Mouse (Mus musculus) embryonic facial prominence, embryonic 14.5 days (tissue): ENCODE measurements at regions not wholly inside any gene's neighbourhood (a gene's known extent, or its start where the extent isn't known, plus 50 kb on each side); places are given as distances from the start of the nearest gene placed in this dataset.

Source experiments
- ATAC-seq: fragments of 200-750 bp; cut with Nextera tagmentation; 2 replicates; pipeline ENCODE4 v1.8.0; 2017; ENCODE audit warnings: low read depth, moderate number of reproducible peaks, moderate TSS enrichment
- DNase-seq: peaks from one replicate; pipeline ENCODE4 v3.0.0-alpha.2; 2015; ENCODE audit warnings: low spot score
- H3K27ac ChIP-seq: fragments of 300-500 bp; sonication (generic); replicated peaks from 2 replicates; pipeline ENCODE4 v1.5.1; 2014; ENCODE audit warnings: low read depth, mild to moderate bottlenecking, low read length, moderate library complexity
- H3K27me3 ChIP-seq: fragments of 300-500 bp; sonication (generic); replicated peaks from 2 replicates; pipeline ENCODE4 v1.6.1; 2014; ENCODE audit warnings: low read length; ENCODE audit not compliant: control insufficient read depth, insufficient read depth
- H3K36me3 ChIP-seq: fragments of 300-500 bp; sonication (generic); 2 replicates; pipeline ENCODE4 v1.6.1; 2014; ENCODE audit warnings: low read length, mixed read lengths; ENCODE audit not compliant: control insufficient read depth, insufficient read depth
- H3K4me1 ChIP-seq: fragments of 300-500 bp; sonication (generic); 2 replicates; pipeline ENCODE4 v1.6.1; 2014; ENCODE audit warnings: antibody characterized with exemption, low read length; ENCODE audit not compliant: control insufficient read depth, insufficient read depth
- H3K4me2 ChIP-seq: fragments of 300-500 bp; sonication (generic); 2 replicates; pipeline ENCODE4 v1.6.1; 2014; ENCODE audit warnings: low read depth, mild to moderate bottlenecking, low read length, moderate library complexity, mixed read lengths
- H3K4me3 ChIP-seq: fragments of 300-500 bp; sonication (generic); 2 replicates; pipeline ENCODE4 v1.5.1; 2014; ENCODE audit warnings: low read depth, mild to moderate bottlenecking, low read length
- H3K9ac ChIP-seq: fragments of 300-500 bp; sonication (generic); 2 replicates; pipeline ENCODE4 v1.6.1; 2014; ENCODE audit warnings: low read depth, mild to moderate bottlenecking, low read length, moderate library complexity, mixed read lengths
- H3K9me3 ChIP-seq: fragments of 300-500 bp; sonication (generic); 2 replicates; pipeline ENCODE4 v1.6.1; 2016; ENCODE audit warnings: low read length; ENCODE audit not compliant: control insufficient read depth
- WGBS: fragments of 180-500 bp; shearing (Covaris S2); extraction: QIAGEN DNeasy Blood & Tissue Kit; methylation state at CpG from one replicate; pipeline ENCODE4 v1.1.7; 2014; 5-methylcytosine and 5-hydroxymethylcytosine counted together

DNA sequence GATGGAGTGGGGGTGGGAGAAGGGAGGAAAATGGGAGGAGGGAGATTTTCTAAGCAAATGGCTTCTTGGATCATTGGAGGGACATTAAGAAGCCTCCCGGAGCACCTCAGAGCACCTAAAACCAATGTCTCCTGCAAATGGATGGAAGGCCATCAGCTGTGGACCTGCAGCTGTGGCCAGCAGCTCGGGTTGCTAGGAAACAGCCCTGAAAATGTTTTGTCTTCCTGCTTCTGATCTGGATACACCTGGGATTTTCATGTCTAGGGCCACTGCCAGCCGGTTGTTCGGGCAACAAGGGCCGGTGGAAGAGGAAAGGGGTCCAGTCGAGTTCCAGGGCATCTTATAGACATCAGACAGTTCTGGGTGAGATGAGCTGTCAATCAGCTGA lies 330.8 kb upstream of the Zmiz1 start:
- peak overlapping the region; percentile 27; the same call in 1 of the 2 replicates for H3K4me2 ChIP-seq
- ATAC-seq = no peak
- peak overlapping the region; percentile 85 for H3K27ac ChIP-seq
- H3K9ac ChIP-seq = no peak overlapping the region
- peak; percentile 34 for DNase-seq
- H3K27me3 ChIP-seq = no peaks in the 10 kb centered on the region
- no peaks in the 10 kb centered on the region for H3K9me3 ChIP-seq
- no peak overlapping the region for H3K4me3 ChIP-seq
- H3K4me1 ChIP-seq = peaks cover 29% of the 10 kb centered on the region
- H3K36me3 ChIP-seq = no peaks in the 10 kb centered on the region
- 53% methylated on average over 6 of the region's 6 CpGs for WGBS

DNA sequence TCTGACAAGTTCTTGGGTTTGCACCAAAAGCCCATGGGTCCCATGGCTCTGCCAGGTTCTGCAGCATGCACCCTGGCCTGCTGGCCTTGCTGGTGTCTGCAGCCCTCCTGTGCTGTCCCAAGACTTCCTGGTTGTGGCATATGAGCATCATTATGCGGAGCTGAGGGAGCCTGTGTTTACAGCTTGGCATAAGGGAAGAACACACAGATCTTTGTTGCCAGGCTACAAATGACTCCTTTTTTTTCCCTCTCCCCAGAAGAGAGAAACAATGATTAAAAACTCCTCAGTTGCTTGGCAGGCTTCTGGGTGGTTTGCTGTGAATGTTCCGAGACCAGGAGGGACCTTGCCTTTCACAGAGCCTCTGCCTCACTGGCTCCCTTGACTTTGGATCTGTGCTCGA lies 323.6 kb upstream of the Zmiz1 start:
- DNase-seq = peak; percentile 43
- Histone ChIP-seq H3K27ac (no peak overlapping the region; the same call in 1 of the 2 replicates), H3K4me2 (no peak overlapping the region), H3K27me3 (no peaks in the 10 kb centered on the region), H3K36me3 (no peaks in the 10 kb centered on the region), H3K4me3 (no peak overlapping the region), H3K9ac (no peak overlapping the region), H3K9me3 (0 out of 2 replicates have a peak, but pooled peaks cover 8% of the 10 kb centered on the region), H3K4me1 (peaks cover 13% of the 10 kb centered on the region)
- ATAC-seq = peak; percentile 26; the same call in 1 of the 2 replicates
- WGBS = 76% methylated on average over 3 of the region's 3 CpGs

- 0 out of 2 replicates have a peak, but pooled peaks cover 8% of the 10 kb centered on the region for H3K9me3 ChIP-seq
- H3K9ac ChIP-seq = no peak overlapping the region
- no peak overlapping the region for H3K4me3 ChIP-seq
- DNase-seq (no peak), ATAC-seq (no peak)
- H3K4me2 ChIP-seq = no peak overlapping the region
- 88% methylated on average over 8 of the region's 8 CpGs for WGBS
- no peaks in the 10 kb centered on the region for H3K36me3 ChIP-seq
- H3K4me1 ChIP-seq = peaks cover 25% of the 10 kb centered on the region
- H3K27me3 ChIP-seq = no peaks in the 10 kb centered on the region
- no peak overlapping the region for H3K27ac ChIP-seq
These were observed 321.7 kb upstream of the Zmiz1 start for GRCm38 (mm10) chr14:25137312-25137711.

DNA sequence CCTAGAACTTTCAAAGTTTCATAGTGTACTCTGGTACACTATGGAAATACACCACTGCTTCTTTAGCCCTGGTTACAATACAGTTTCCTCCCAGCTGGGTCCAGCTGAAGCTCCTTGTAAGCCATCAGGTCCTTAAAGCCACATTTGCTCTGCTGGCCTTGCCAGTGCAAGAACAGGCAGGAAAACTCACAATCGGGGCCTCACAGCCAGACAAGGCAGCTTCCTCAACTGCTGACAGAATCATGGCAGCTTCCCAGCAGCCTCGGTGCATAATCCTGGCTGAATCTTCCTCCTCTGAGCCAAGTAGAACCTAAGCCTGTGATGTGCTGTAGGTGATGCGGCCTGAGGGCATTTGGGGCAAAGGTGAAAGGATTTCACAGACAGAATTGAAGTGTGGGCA lies 320.5 kb upstream of the Zmiz1 start:
- peak; percentile 75 for DNase-seq
- Histone ChIP-seq H3K27ac (no peak overlapping the region), H3K9me3 (0 out of 2 replicates have a peak, but pooled peaks cover 8% of the 10 kb centered on the region), H3K36me3 (no peaks in the 10 kb centered on the region), H3K4me3 (no peak overlapping the region), H3K4me1 (peaks cover 25% of the 10 kb centered on the region), H3K27me3 (no peaks in the 10 kb centered on the region), H3K9ac (no peak overlapping the region), H3K4me2 (no peak overlapping the region)
- ATAC-seq = no peak
- 49% methylated on average over 3 of the region's 3 CpGs for WGBS

GRCm38 (mm10) chr14:25141933-25142332 lies 317.1 kb upstream of the Zmiz1 start:
- peak overlapping the region; percentile 59 for H3K27ac ChIP-seq
- DNase-seq = peak; percentile 88
- H3K27me3 ChIP-seq = no peaks in the 10 kb centered on the region
- H3K9me3 ChIP-seq = no peaks in the 10 kb centered on the region
- 12% methylated on average over 9 of the region's 9 CpGs for WGBS
- no peaks in the 10 kb centered on the region for H3K36me3 ChIP-seq
- 0 out of 2 replicates have a peak overlapping the region, but pooled peaks have one; percentile 16 for H3K4me2 ChIP-seq
- H3K9ac ChIP-seq = no peak overlapping the region
- peak; percentile 87 for ATAC-seq
- peaks cover 25% of the 10 kb centered on the region for H3K4me1 ChIP-seq
- H3K4me3 ChIP-seq = no peak overlapping the region

DNA sequence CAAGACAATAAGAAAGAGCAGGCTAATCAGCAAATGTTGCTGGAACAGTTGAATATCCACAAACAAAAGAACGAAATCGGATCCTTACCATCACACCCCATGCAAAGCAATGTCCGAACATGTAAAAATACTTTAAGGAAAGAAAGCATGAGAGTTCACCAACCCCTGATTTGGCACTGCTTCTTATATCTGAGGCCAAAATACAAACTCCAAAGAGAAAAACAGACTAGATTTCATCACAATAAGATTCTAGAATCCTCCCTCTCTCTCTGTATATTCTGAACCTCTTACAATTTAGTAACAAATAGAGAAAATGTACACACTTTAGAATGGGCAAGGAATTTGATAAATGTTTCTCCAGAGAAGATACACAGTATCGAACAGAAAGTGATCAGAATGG lies 315.9 kb upstream of the Zmiz1 start:
- Histone ChIP-seq H3K4me1 (peaks cover 24% of the 10 kb centered on the region), H3K36me3 (no peaks in the 10 kb centered on the region), H3K9me3 (no peaks in the 10 kb centered on the region), H3K9ac (no peak overlapping the region), H3K27ac (no peak overlapping the region), H3K4me3 (no peak overlapping the region), H3K27me3 (no peaks in the 10 kb centered on the region), H3K4me2 (no peak overlapping the region)
- no peak for DNase-seq
- WGBS = 82% methylated on average over 4 of the region's 4 CpGs
- ATAC-seq = no peak

DNA sequence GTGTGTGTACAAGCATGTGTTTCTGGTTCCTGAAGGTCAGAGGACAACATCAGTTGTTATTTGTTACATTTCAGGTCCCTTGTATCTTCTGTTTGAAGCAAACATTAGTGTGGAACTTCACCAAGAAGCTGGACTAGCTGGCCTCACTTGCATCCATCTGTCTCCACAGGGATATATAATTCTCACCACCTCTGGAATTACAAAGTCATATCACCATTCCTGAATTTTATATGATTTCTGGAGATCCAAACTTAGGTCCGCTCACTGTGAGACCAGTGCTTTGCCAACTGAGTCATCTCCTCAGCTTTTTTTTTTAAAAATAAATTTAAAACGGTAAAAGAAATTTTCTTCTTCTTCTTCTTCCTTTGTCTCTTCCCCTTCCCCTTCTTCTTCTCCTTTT lies 311.3 kb upstream of the Zmiz1 start:
- Histone ChIP-seq H3K4me2 (no peak overlapping the region), H3K4me3 (no peak overlapping the region), H3K9ac (no peak overlapping the region), H3K9me3 (no peaks in the 10 kb centered on the region), H3K36me3 (no peaks in the 10 kb centered on the region), H3K27me3 (no peaks in the 10 kb centered on the region), H3K4me1 (no peaks in the 10 kb centered on the region), H3K27ac (no peak overlapping the region)
- ATAC-seq (no peak), DNase-seq (no peak)
- WGBS = 84% methylated on average over 2 of the region's 2 CpGs

GRCm38 (mm10) chr14:25150968-25151367 lies 308.0 kb upstream of the Zmiz1 start:
- no peak overlapping the region for H3K27ac ChIP-seq
- no peaks in the 10 kb centered on the region for H3K4me1 ChIP-seq
- no peak for DNase-seq
- no peaks in the 10 kb centered on the region for H3K9me3 ChIP-seq
- H3K27me3 ChIP-seq = no peaks in the 10 kb centered on the region
- H3K36me3 ChIP-seq = no peaks in the 10 kb centered on the region
- no peak overlapping the region for H3K9ac ChIP-seq
- H3K4me2 ChIP-seq = no peak overlapping the region
- 71% methylated on average over 1 of the region's 1 CpGs for WGBS
- no peak overlapping the region for H3K4me3 ChIP-seq
- ATAC-seq = no peak

GRCm38 (mm10) chr14:25151485-25151884 lies 307.5 kb upstream of the Zmiz1 start:
- 77% methylated on average over 2 of the region's 2 CpGs for WGBS
- H3K9me3 ChIP-seq = no peaks in the 10 kb centered on the region
- no peak for ATAC-seq

More at GRCm38 (mm10) chr14:25151485-25151884, 307.5 kb upstream of the Zmiz1 start:
- H3K4me3 ChIP-seq = no peak overlapping the region
- no peak for DNase-seq
- H3K9ac ChIP-seq = no peak overlapping the region
- no peaks in the 10 kb centered on the region for H3K4me1 ChIP-seq
- no peak overlapping the region for H3K27ac ChIP-seq
- H3K36me3 ChIP-seq = no peaks in the 10 kb centered on the region
- H3K27me3 ChIP-seq = no peaks in the 10 kb centered on the region
- no peak overlapping the region for H3K4me2 ChIP-seq
